Mouse (Mus musculus): ENCODE data around the gene Scnn1b.

Gene Scnn1b

DNA sequence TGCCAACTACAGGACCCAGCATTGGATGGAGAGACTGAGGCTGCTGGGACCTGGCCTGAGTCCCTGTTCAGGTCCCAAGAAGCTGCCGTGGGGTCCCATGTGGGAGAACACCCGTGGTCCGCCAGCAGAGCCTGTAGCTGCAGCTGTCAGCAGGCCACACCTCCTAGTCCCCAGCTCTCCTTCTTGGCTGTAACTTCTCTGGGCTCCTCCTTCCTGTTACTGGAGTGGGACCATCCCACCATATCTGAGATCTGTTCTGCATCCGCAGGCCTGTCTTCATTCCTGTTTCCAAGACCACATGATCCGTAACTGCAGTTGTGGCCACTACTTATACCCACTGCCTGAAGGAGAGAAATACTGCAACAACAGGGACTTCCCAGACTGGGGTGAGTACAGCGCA lies 49.1 kb downstream of the Scnn1b start:
- no peak for DNase-seq (ENCODE audit: low spot score)

DNA sequence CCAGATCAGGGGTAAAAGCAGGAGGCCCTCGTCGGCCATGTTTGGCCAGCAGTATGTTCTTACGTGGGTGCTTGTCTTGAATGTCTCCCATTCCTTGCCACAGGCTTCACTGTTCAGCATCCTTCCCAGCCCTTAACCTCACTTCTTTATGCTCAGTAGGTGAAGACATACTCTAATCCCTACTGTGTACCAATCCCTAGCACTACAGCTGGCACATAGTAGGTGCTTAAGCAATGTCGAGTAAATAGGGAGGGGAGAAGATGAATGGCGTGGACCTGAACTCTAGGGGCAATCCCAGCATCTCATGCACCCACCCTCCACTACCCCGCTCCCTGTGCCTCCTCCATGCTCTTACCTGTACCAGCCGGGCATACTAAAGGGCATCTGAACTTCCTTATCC lies 59.5 kb downstream of the Scnn1b start:
- no peak for DNase-seq (ENCODE audit: low spot score)

DNA sequence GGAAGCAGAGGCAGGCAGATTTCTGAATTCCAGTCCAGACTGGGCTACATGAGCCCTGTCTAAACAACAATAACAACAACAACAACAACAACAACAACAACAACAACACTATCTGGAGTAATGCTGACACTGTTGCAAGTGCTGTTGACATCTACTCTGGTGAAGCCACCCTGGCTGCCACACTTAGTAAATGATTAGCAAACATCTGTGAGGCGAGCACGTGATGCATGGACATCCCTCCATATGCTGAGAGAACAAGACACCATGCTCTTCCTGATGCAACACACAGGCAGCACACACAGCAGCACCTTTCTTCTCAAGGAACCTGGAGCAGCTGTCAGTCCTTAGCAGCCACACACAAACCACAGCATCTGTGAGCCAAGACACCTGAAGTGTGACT lies 63.0 kb downstream of the Scnn1b start:
- DNase-seq (ENCODE audit: low spot score), result no peak

DNA sequence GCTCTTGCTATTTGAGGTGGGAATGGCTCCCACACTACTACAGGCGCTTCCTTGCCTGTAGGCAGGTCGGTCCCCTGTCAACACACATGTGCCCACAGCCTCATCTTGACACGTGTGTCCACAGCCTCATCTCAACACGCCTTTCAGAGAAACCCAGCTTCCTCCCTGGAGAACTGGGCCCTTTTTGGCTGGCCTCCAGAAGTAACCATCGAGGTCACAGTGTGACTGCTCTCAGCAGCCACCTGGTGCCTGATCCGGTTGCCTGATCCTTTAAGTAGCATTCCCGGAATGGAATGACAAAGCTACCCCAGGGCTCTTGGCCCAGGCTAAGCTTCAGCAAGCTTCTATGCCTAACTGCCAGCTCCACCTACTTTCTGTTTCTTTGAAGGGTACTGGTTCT lies 66.4 kb downstream of the Scnn1b start:
- peak; percentile 35 for DNase-seq (ENCODE audit: low spot score)

DNA sequence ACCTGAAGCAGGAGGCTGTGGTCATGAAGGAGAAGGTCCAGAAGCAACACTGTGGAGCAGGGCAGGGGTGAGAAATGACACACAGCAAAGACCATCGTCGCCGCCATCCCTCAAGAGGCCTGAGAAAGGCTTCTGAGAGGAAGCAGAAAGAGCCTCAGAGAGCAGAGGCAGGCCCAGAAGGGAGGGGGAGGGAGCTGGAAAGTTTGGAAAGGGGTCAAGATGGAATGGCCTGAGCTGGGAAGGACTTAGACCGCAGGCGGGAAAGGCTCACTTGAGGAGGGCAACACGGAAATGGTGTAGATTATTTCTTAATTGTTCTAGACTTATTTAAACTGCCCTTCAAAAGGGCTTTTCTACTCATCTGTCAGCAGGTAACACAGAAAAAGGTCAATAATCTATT lies 68.8 kb downstream of the Scnn1b start:
- no peak for DNase-seq (ENCODE audit: low spot score)

DNA sequence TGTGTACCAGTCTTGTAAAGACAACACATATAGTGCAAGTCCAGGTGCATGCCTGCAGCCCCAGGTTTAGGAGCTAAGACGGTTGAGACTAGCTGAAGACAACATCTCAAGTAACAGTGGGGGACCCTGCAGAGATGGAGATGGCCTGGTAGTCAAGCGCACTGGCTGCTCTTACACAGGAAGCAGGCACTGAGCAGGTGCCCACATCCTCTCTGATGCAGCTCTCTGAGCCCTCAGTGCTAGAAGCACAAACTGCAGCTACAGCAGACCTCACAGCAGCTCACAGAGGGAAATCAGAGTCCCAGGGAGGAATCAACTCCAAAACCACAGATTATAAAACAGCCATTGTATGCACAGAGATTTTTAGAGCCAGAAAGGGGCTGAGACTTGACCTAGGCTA lies 69.5 kb downstream of the Scnn1b start:
- DNase-seq (ENCODE audit: low spot score), result no peak

DNA sequence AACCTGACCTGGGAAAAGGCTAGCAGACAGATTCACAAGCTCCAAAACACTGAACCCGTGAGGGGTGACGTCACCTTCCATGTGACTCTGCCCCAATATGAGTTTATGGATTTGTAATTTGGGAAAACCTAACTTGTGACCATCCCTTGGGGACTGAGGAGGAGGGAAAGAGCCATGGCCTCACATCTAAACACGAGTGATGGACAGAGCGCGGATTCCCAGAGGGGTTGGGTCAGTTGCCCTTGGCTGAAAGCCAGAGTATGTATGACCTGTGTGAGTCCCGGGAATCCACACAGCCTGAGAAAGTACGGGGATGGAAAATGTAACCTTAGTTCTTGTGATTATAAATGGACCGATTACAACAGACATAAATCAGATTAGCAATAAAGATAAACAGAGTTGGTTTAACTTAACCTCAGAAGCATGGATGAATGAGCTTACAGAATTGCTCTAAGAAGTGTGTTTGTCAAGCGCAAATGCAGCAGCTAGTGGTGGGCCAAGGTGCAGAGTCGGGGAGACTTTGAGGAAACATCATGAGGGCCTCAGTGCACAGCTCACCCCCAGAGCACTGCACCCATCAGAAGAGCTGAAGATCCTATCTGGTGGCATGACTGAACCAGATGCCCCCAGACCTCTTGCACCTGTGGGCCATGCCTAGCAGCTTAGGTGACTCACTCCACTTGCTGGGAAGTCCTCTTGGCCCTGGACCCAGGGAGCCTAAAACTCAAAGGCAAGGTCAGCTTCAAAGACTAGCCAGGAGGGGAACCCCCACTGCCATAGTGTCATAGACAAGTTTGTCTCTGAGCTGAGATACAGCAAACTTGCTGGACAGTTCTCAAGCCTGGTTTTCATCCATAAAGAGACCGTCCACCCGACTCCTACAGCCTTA lies 71.3 kb downstream of the Scnn1b start:
- DNase-seq (ENCODE audit: low spot score), result peak; percentile 69

DNA sequence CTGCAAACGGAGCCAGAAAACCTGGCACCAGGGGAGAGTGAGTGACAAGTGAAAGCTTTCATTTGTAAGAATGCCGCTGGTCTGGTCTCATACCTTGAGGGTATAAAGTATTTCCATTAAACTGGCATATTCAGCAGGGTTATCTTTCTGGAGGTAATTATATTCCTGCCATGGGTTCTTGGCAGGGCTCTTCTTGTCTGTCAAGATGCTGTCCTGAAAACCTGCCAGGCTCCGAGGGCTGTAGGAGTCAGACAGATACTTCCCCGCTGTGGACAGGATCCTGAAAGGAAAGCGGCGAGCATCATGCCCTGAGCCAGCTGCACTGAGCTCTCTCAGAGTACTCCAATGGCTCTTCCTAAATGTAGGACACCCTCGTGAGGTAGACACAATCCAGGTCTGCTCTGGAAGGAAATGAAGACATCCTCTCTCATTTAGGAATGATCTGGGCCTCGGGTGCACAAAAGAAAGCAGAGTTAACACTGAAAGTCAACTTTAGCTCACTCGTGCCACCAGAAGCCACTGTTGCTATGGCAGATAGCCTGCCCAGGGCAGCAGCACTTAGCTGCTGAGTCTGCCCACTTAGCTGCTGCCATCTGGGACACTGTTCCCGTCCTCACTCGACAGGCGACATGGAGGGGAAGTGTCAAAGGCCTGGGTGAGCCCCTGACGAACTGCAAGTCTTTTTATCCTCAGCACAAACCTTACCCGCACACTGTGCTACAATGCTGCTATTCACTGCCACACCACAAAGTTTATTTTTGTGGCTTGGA lies 72.2 kb downstream of the Scnn1b start:
- peak; percentile 47 for DNase-seq (ENCODE audit: low spot score)

DNA sequence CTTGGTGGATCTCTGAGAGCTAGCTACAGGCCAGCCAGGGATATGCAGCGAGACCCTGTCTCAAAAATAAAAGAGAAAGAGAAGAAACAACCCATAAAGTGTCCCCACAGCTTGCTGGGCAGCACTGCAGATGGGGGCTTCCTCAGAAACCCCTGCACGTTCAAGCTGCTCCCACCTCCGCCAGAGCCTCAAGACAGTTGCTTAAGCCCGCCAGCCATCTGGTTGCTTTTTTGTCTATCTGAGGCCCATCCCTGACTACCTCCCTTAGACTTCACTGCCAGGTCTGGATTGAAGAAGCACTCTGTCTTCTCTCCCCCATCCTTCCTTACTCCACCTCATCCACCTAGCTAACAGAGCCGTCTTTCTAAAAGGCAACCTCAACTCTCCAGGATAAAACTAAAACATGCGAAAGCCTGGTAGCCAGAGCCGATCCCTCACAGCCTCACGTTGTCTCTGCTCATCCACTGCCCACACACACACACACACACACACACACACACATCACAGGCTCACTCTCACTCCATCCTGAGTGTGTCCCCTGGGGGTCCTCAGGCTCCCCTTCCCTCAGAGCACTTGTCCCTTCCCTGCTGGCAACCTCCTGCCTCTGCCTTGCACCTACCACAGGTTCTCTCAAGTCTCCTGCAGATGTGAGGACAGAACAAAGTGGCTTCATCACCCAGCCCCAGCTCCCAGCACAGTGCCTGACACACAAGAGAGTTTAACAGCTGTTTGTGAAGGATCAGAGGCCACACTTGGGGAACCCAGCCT lies 73.5 kb downstream of the Scnn1b start:
- DNase-seq (ENCODE audit: low spot score), result no peak

DNA sequence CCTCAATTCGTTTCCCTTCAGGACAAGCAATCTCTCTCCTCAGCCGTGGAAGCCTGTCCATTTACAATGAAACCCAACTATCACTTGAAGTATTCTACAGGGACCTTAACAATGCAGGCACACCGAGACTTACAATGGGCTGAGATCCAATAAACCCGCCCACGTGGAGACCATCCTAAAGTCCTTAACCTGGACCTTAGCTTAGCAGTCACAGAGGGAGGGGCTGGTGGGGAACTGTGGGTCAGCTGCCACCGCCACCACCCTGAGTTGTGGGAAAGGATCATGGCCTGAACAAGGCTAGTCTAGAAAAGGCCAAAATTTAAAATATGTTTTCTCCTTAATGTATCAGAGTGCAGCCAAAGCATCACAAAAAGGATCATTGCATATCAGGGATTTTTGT lies 74.4 kb downstream of the Scnn1b start:
- DNase-seq (ENCODE audit: low spot score), result no peak

DNA sequence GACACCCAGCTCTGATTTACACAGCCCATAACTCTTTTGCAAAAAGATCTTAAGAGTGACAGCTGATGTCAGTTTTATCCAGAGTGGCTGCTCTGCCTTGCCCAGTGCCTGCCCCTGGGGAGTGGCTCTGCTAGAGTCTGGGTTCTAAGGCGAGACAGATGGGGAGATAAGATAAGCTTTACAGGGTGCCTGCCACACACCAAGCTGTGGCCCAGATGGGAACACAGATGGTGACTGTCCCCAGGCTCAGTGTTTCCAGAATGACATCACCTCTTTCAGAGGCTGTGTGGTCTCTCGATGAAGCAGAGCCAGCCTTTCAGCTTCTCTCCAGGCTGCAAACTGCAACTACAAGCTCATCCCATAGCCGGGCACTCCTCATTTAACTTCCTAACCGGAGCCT lies 74.9 kb downstream of the Scnn1b start:
- peak; percentile 73 for DNase-seq (ENCODE audit: low spot score)

DNA sequence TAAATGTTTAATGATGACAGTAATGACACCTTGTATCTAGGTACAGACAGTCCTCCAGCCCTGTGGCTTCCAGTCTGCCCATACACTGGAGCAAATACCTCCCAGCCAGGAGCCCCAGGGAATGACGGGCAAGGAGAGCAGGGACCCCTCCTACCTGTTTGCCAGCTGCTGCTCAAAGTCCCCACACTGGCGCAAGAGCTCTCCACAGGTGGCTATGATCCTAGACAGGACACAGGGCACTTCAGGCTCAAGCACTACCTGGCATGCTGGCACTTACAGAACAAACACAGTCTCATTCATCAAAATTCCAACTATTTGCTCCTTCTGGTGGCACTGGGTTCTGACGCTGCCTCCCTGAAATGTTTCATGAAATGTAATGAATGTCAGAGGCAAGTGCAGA lies 76.2 kb downstream of the Scnn1b start:
- no peak for DNase-seq (ENCODE audit: low spot score)

DNA sequence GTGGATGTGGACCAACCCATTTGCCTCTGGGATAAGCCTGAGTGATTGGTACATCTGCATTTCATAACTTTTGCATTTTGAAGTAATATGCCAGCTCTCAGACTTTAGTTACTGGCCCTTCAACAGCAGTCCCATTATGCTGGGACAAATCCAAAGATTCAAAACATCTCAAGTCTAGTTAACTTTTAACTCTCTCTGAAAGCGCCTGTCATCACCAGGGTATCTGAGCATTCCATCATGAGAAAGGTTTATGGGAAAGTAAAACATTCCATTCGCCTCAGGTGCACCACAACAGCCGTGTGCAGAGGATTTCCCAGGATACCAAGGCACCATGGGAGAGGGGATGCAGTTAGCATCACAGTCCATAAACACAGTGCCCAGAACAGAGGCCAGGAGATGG lies 76.8 kb downstream of the Scnn1b start:
- DNase-seq (ENCODE audit: low spot score), result no peak

DNA sequence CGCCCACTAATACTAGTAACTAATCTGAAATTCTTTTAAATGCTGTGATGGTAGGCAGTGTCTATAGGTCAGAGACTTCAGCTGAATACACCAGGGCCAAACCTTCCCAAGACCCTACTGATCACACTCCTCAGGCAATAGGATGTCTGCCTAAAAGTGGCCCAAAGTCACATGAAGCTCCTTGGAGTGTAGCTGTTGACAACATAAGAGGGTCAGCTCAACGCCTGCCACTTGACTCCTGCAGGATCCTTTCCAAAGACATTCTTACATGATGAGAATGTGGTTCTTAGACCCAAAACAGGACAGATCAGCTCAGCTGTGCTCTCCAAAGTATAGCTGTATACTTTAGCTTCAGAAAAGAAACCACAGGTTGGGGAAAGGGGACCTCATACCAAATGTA lies 77.5 kb downstream of the Scnn1b start:
- no peak for DNase-seq (ENCODE audit: low spot score)

DNA sequence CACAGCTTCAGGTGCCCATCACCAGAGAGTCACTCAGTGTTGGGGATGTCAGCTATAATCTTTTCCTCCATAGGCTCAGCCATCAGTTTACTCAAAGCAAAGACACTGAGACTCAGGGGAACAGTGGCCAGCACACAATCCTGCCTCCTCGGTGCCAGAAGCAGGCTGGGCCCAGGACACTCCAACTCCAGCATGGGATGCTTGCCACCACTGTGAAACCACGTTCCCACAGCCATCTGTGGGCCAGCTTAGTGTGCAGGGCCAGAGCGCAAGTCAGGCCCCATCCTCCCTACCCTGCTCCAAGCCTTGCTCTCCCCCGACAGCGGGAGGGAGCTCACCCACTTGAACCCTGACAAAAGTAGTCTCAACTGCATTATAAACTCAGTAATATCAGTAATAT lies 81.4 kb downstream of the Scnn1b start:
- DNase-seq (ENCODE audit: low spot score), result no peak

DNA sequence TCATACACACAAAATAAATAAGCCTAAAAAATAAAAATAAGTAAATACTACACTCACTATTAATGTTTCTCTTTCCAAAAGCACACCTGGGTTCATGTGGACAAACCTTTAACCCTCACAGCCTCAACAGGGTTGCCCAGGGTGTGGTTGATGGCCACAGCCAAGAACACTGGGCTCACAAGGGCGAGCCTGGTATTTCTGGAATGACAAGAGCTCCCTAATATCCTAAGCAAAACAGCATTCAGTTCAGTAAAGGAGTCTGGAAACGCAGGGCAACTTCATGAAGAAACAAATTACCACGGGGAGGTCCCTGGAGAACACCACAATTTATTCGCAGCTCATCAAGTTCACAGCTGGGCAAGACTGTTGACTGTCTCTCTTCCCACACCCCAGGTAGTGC lies 82.7 kb downstream of the Scnn1b start:
- no peak for DNase-seq (ENCODE audit: low spot score)

DNA sequence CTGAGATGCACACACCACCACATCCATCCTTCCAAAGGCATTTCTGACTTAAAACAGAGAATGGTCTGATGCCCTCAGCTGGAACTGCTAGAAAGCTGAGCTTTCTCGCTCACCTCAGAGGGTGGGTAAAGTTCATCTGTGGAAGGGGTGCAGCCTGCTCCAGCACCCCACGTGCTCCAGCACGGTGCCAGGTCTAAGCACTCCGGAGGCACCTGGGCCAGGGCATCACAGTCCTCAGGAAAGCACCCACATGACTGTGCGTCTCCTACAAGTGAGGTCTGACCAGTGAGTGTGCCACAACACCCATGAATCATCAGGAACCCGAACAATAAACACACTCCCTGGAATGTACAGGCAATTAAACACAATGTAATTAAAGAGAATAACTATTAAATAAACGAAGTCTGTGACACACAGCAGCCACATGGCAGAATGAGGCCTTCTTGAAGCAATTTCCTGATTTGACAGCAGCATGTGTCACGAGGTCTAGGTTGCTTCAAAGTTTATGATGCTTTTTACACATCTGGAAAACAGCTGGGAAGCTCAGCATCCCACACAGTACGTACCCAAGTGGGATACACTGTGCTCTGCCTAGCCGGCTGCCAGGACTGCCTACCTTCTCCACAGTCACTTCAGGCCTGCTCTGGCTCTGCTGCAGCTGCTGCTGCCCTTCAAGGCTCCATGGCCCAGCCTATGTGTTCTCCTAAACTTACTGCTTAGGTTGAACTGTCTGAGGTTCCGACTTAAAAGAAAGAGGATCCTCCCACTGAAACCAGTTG lies 90.2 kb downstream of the Scnn1b start:
- DNase-seq (ENCODE audit: low spot score), result no peak

DNA sequence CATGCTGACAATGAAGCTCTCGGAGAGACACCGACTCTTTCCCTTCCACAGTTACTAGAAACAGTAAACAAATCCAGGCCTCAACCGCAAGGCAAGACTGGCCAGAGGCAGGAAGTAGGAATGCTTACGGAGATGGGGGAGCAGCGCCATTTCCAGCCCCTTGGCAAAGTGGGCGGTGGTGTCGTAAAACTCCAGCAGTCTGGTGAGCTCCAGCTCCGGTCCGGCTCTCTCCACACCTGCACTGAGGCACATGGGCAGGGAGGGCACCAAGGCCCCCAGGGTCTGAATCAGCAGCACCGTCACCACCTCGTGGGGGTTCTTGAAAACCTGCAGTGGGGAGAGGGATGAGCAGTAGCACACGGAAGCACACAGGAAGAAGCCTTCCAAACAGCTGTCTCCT lies 91.0 kb downstream of the Scnn1b start:
- DNase-seq (ENCODE audit: low spot score), result no peak

DNA sequence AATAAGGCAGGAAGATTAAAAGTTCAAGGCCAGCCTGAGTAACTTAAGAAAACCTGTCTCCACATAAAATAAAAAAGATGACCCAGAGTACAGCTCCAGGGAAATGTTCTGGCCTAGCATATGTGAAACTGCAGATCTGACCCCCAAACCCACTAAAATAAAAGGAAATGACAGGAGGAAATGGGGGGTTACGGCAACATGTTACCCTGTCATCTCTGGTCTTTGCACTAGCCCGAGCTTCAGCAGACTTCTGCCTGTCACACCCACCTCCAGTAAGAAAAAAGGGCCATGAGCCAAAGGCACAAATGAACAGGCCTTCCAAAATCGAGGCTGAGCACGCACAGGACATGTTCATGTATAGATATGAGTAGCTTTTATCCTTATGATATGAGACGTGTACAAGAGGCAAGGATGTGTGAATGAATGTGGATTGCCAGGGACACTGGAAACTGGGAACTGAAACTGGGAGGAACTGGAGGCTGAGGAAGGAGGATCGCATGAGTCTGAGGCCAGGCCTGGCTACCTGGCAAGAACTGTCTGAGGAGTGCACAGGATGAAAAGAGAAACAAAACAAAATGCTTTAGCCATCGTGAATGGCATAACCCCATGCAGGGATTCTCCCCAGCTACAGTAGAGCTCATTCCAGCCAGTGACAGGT lies 97.2 kb downstream of the Scnn1b start:
- DNase-seq (ENCODE audit: low spot score), result no peak

DNA sequence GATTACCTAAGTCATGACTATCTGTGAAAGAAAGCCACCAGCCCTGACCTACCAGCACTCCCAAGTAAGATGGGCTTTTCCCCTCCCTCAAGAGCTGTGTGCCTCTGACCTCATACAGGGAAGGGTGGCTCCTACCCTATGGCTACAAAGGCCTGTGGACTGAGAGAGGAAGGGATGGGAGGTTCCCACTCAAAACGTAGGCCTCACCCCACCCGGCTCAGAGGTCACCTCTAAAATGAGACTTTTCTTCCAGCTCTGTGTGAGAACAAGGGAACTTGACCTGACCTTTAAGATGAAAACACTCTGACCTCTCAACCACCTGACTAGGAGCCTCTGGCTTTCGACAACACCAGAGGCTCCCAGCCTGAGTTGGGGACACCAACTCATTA lies 97.7 kb downstream of the Scnn1b start:
- no peak for DNase-seq (ENCODE audit: low spot score)

DNA sequence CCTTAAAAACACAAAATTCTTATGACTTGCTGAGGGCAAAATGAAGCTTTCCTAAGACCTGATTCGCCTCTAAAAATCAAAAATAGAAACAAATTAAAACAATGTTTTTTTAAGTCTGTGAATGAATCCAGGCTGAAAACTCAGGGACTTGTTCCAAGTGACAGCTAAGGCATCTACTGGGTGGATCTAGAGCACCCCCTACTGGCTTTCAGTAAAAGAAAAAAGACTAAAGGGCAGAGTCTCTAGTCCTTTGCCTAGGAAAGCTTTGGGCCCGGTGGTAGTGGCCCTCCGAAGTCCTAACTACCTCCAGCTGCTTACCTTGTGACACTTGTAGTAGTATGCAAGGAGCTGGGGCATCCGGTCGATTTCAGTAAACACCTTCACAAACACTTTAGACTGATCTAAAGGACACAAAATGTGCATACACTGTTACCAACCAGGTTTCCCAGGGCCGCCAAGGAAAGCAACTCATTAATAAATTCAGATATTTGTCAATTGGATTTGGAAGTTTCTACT lies 99.1 kb downstream of the Scnn1b start:
- peak; percentile 74 for DNase-seq (ENCODE audit: low spot score)

All from MN1 (cell line).